Mouse (Mus musculus) midbrain, embryonic 14.5 days (tissue): ENCODE results near the gene 1700067K01Rik. TPM values are rescaled to one million over a fixed set of nuclear protein-coding genes. Genes with fewer than 3 reads are reported as not detected.

Experiments
- ATAC-seq: fragments of 200-750 bp; cut with Nextera tagmentation; 2 replicates; pipeline ENCODE4 v1.8.0; 2017; ENCODE audit warnings: moderate number of reproducible peaks, moderate library complexity; ENCODE audit not compliant: low FRiP score, low TSS enrichment
- DNase-seq: peaks from one replicate; pipeline ENCODE4 v3.0.0-alpha.2; 2015
- H3K27ac ChIP-seq: fragments of 300-500 bp; sonication (generic); replicated peaks from 2 replicates; pipeline ENCODE4 v1.5.1; 2014; ENCODE audit warnings: mild to moderate bottlenecking, low read depth, low read length, moderate library complexity
- H3K27me3 ChIP-seq: fragments of 300-500 bp; sonication (generic); 2 replicates; pipeline ENCODE4 v1.6.1; 2014; ENCODE audit warnings: low read length, control low read depth, mixed read lengths; ENCODE audit not compliant: control insufficient read depth, insufficient read depth
- H3K36me3 ChIP-seq: fragments of 300-500 bp; sonication (generic); 2 replicates; pipeline ENCODE4 v1.6.1; 2014; ENCODE audit warnings: low read length, control low read depth; ENCODE audit not compliant: control insufficient read depth, insufficient read depth
- H3K4me1 ChIP-seq: fragments of 300-500 bp; sonication (generic); 2 replicates; pipeline ENCODE4 v1.6.1; 2014; ENCODE audit warnings: mild to moderate bottlenecking, antibody characterized with exemption, low read length, control low read depth; ENCODE audit not compliant: control insufficient read depth, insufficient read depth
- H3K4me2 ChIP-seq: fragments of 300-500 bp; sonication (generic); 2 replicates; pipeline ENCODE4 v1.6.1; 2014; ENCODE audit warnings: mild to moderate bottlenecking, low read length, moderate library complexity
- H3K4me3 ChIP-seq: fragments of 300-500 bp; sonication (generic); replicated peaks from 2 replicates; pipeline ENCODE4 v1.5.1; 2014; ENCODE audit warnings: low read depth, low read length
- H3K9ac ChIP-seq: fragments of 300-500 bp; sonication (generic); replicated peaks from 2 replicates; pipeline ENCODE4 v1.6.1; 2014; ENCODE audit warnings: mild to moderate bottlenecking, low read length, moderate library complexity
- H3K9me3 ChIP-seq: fragments of 300-500 bp; sonication (generic); 2 replicates; pipeline ENCODE4 v1.6.1; 2016; ENCODE audit warnings: low read length, control low read depth, mixed read lengths; ENCODE audit not compliant: control insufficient read depth
- whole genome bisulfite sequencing: fragments of 180-500 bp; shearing (Covaris S2); extraction: QIAGEN DNeasy Blood & Tissue Kit; methylation state at CpG from one replicate; pipeline ENCODE4 v1.1.7; 2014; 5-methylcytosine and 5-hydroxymethylcytosine counted together
- polyA plus RNA-seq: library from polyadenylated mRNA; unstranded; fragments of >200 nt; fragmentation: Nextera tagmentation; extraction: Ambion mirVana; gene quantifications from 2 replicates; pipeline ENCODE4 v1.2.1, GENCODE M21; 2014

Gene 1700067K01Rik
- polyA plus RNA-seq, 1 experiment from 2014 or later = 0.53 TPM

DNA sequence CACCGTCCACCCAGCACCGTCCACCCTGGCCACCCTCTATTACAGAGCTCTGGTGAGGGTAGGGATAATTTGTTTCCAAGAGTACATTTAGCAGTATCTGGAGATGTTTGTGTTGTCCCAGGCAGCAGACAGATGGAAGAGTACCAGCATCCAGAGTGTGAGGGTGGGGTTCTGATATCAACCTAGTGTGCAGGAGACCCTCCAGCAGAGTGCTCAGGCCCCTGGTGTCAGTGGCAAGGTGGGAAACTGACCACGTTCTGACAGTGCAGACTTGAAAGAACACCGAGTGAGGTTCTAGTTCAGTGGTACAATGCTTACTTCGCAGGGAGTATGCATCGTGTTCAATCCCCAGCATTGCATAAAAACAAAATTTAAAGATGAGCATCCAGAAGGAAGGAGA lies 29.6 kb upstream of the 1700067K01Rik start:
- Histone ChIP-seq H3K9ac (peak overlapping the region; percentile 85), H3K36me3 (no peaks in the 10 kb centered on the region), H3K27me3 (no peaks in the 10 kb centered on the region), H3K4me1 (peaks cover 19% of the 10 kb centered on the region), H3K27ac (no peak overlapping the region), H3K4me2 (peak overlapping the region; percentile 82), H3K9me3 (no peaks in the 10 kb centered on the region), H3K4me3 (peak overlapping the region; percentile 94)
- ATAC-seq = no peak
- 67% methylated on average over 6 of the region's 6 CpGs for WGBS
- DNase-seq = no peak

DNA sequence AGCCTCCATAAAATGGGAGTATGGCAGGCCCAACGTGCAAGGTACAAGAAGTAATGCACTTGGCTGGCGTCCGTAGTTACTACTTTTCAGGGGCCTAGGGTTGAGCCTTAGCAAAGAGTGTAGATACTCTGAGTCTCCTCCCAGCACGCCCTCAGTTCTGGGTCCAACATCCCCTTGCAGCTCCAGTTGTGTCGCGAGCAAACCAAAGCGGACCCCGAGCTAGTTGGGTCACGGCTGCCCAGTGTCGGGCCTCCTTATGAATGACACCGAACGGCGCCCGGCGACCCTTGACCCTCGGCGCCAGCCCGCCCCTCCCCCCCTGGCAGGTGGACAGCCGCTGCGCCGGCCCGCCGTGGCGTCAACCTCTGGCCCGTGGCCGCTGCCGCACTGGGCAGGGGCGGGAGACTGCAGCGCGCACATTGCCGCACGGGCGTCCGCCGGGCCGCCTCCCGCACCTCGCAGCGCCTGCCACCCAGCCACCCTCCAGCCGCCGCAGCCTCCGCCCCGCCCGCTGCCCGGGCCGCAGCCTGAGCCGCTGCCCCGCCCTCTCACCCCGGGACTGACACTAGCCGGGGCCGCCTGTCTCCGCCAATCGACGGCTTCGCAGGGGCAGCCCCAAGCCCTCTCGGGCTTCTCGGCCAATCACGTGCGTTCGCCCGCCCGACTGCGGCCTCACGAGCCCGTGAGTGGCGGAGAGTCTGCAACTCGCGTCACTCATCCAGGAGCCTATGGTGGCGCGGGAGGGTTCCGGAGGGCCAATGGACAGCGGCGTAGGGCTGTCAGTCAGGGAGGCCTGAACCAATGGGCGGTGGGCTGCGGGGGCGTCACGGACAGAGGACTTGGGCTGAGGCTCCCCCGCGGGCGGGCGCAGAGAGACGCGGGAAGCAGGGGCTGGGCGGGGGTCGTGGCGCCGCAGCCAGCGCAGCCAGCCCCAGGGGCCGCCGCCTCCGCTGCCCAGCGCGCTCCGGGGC lies 28.9 kb upstream of the 1700067K01Rik start, which contains the start of gene Prkaca:
Gene Prkaca (plus strand): TSS at position 844 of the 971 bp plus-strand sequence.
- peaks cover 23% of the 10 kb centered on the region for H3K4me1 ChIP-seq
- ATAC-seq (peak; percentile 100), DNase-seq (peak; percentile 99)
- no peaks in the 10 kb centered on the region for H3K9me3 ChIP-seq
- H3K4me2 ChIP-seq = peak within 1 kb of the TSS; percentile 97
- peak within 1 kb of the TSS; percentile 94 for H3K4me3 ChIP-seq
- H3K36me3 ChIP-seq = no peaks in the 10 kb centered on the region
- WGBS = under 1% methylated on average over 92 of the region's 94 CpGs
- H3K9ac ChIP-seq = peak within 1 kb of the TSS; percentile 85
- H3K27ac ChIP-seq = peak within 1 kb of the TSS; percentile 85
- no peaks in the 10 kb centered on the region for H3K27me3 ChIP-seq

DNA sequence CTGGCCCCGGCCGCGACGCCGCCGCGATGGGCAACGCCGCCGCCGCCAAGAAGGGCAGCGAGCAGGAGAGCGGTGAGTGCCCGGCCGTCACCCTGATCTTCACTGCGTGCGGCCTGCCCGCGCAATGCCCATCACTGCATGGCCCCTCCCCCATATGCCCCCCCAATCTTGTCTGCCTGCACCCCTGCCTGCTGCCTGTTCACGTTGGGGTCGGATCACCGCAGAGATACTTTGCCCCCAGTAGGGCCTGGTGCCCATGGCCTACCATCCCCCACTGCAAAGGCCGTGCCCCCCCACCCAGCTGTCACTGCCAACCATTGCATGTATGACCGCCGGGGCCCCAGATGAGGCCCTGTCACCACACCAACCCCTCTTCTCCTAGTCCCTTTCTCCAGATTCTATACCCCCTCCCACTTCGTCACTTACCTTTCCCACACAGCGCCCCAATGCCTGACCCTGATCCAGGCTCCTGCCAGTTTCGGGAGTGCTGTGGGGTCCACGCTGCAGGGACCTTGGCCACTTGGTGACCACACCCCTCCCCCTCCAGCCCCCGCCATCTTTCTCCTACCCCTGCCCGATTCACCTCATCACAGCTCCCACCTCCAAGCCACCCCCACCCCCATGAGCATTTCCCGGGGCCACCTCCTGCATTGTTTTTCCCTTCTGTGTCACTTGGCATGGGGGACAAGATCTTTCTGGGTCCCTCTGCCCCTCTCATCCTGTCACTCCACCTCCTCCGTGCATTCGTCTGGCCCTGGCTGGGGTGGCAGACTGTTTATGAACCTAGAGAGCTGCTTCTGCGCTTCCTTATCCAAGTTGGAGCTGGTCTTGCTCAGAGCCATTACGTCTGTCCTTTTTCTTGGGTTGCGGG lies 27.9 kb upstream of the 1700067K01Rik start:
- ATAC-seq (peak; percentile 29), DNase-seq (peak; percentile 26)
- WGBS = 3% methylated on average over 37 of the region's 37 CpGs
- Histone ChIP-seq H3K27ac (peak overlapping the region; percentile 85), H3K4me3 (peak overlapping the region; percentile 94), H3K4me2 (peak overlapping the region; percentile 97), H3K4me1 (peaks cover 26% of the 10 kb centered on the region), H3K36me3 (peaks cover 4% of the 10 kb centered on the region; the same call in 1 of the 2 replicates), H3K9me3 (no peaks in the 10 kb centered on the region), H3K9ac (peak overlapping the region; percentile 85), H3K27me3 (no peaks in the 10 kb centered on the region)

DNA sequence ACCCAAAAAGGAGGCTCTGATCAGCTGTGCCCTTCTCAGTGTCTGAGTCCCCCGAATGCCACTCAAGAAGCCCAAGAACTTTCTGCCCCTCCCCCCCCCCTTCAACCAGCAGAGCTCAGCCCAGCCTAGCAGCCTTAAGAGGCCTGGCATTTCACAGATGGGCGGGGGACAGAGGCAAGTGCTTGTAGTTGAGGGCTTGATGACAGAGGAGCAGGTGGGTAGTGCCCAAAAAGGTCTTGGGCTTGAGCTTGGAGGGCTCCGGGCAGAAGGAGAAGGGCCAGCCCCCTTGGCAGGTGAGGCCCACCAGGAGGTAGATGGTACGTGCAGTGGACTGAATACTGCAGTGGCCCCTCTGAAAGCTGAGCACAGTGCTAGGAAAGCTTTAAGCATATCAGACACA lies 26.8 kb upstream of the 1700067K01Rik start:
- no peak overlapping the region for H3K4me3 ChIP-seq
- DNase-seq = no peak
- no peak overlapping the region for H3K27ac ChIP-seq
- H3K4me1 ChIP-seq = peaks cover 26% of the 10 kb centered on the region
- peak overlapping the region; percentile 85; the same call in 1 of the 2 replicates for H3K9ac ChIP-seq
- no peak for ATAC-seq
- peak overlapping the region; percentile 97 for H3K4me2 ChIP-seq
- no peaks in the 10 kb centered on the region for H3K9me3 ChIP-seq
- no peaks in the 10 kb centered on the region for H3K27me3 ChIP-seq
- H3K36me3 ChIP-seq = peaks cover 4% of the 10 kb centered on the region; the same call in 1 of the 2 replicates
- 81% methylated on average over 4 of the region's 4 CpGs for WGBS

DNA sequence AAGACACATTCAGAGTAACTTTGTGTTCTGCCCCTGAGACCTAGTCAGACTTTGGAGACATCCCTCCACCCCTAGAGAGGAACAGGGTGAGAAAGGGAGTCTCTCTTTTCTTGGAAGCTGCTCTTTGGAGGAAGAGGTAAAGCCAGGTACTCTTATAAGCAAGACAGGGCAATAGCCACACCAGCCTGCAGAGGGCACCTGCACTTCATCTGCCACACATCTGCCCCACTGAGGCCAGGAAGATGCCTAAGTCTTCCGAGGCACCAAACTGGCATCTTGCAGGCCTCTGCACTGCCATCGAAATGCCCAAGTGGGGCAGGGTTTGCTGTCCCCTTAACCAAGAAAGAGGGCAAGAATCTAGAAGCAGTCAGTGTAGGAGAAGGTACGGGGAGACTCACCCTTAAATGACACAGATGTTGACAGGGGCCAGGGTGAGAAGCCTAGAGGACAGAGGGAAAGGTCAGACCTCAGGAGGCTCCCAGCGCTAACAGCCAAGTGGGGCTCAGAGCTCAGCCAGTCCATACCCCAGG lies 25.1 kb upstream of the 1700067K01Rik start:
- no peak overlapping the region for H3K9ac ChIP-seq
- no peak overlapping the region for H3K27ac ChIP-seq
- no peak overlapping the region for H3K4me2 ChIP-seq
- ATAC-seq = no peak
- peaks cover 26% of the 10 kb centered on the region for H3K4me1 ChIP-seq
- DNase-seq = no peak
- WGBS = 87% methylated on average over 4 of the region's 4 CpGs
- peaks cover 19% of the 10 kb centered on the region for H3K36me3 ChIP-seq
- H3K27me3 ChIP-seq = no peaks in the 10 kb centered on the region
- H3K4me3 ChIP-seq = no peak overlapping the region
- no peaks in the 10 kb centered on the region for H3K9me3 ChIP-seq

DNA sequence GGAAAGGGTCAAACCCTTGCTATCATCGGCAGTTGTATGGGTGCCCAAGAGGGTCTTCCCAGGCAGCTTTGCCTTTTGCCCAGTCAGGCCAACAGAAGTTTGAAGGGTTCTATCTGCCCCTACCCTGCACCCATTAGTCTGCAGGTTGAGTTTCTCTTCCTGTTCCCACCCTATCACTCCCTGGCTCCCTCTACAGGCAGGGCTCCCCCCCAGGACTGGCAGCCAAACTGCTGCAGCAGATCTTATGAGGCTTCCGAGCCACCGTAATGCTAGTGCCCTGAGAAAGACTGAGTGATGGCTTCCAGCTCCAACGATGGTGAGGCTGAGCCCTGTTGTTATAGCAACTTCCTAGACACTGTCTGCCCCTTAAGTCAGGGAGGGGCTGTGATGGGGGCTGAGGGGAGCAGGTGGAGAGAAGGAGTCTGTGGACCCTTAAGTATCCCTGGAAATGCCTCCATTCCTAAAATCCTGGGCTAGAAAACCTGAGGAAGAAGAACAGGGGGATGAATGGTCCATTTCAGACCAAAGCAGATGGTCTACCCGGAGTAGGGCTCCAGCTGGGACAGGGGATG lies 24.4 kb upstream of the 1700067K01Rik start:
- H3K4me3 ChIP-seq = no peak overlapping the region
- DNase-seq (no peak), ATAC-seq (no peak)
- no peak overlapping the region for H3K4me2 ChIP-seq
- H3K4me1 ChIP-seq = peaks cover 23% of the 10 kb centered on the region
- no peaks in the 10 kb centered on the region for H3K9me3 ChIP-seq
- H3K27ac ChIP-seq = no peak overlapping the region
- 88% methylated on average over 5 of the region's 5 CpGs for WGBS
- H3K36me3 ChIP-seq = peaks cover 26% of the 10 kb centered on the region
- H3K27me3 ChIP-seq = no peaks in the 10 kb centered on the region
- no peak overlapping the region for H3K9ac ChIP-seq

DNA sequence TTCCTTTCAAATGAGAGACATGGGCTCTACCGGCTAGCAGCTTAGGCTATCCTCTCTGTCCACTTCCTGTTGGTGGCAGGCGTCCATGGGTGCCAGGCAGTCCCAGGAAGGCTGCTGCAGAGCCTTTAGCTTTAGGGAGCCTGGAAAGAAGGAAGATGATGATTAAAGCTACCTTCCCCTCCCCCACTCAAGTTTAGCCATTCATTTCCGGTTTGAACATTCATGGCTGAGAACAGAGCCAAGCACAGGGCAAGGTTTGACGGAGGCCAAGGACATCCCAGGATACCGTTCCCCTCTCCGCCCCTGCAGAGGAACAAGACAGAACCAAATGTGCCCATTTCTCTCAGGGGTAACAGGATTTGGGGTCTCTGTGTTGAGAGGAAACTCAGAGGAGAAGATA lies 23.7 kb upstream of the 1700067K01Rik start:
- Histone ChIP-seq H3K36me3 (peaks cover 34% of the 10 kb centered on the region), H3K9ac (no peak overlapping the region; the same call in 1 of the 2 replicates), H3K9me3 (no peaks in the 10 kb centered on the region), H3K4me2 (no peak overlapping the region), H3K4me1 (peaks cover 21% of the 10 kb centered on the region), H3K27me3 (no peaks in the 10 kb centered on the region), H3K27ac (no peak overlapping the region), H3K4me3 (no peak overlapping the region)
- ATAC-seq (no peak), DNase-seq (no peak)
- 75% methylated on average over 6 of the region's 6 CpGs for WGBS

DNA sequence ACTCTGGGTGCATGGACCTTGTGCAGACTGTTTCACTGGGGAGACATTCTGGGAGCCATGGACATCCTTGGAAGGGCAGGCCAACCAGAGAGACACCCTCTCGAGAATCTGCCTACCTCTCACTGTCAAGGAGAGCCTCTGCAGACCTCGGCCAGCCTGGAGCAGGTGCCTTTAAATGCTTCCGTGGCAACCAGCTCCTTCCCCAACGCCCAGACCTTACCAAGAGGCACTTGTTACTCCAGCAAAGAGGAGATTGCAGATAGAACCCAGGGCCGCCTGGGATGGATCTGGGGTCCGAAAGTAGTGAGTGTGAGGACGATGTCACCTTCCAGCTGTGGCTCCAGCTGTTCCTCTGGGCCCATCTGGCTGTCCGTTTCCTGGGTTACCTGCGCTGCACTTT lies 23.1 kb upstream of the 1700067K01Rik start:
- H3K4me1 ChIP-seq = peaks cover 21% of the 10 kb centered on the region
- DNase-seq (no peak), ATAC-seq (no peak)
- WGBS = 75% methylated on average over 9 of the region's 9 CpGs
- peaks cover 39% of the 10 kb centered on the region for H3K36me3 ChIP-seq
- no peak overlapping the region for H3K27ac ChIP-seq
- no peak overlapping the region for H3K4me2 ChIP-seq
- no peak overlapping the region for H3K4me3 ChIP-seq
- no peaks in the 10 kb centered on the region for H3K27me3 ChIP-seq
- H3K9ac ChIP-seq = no peak overlapping the region
- no peaks in the 10 kb centered on the region for H3K9me3 ChIP-seq
